Mouse (Mus musculus): Measurements from ENCODE around the gene Usp37.

DNA sequence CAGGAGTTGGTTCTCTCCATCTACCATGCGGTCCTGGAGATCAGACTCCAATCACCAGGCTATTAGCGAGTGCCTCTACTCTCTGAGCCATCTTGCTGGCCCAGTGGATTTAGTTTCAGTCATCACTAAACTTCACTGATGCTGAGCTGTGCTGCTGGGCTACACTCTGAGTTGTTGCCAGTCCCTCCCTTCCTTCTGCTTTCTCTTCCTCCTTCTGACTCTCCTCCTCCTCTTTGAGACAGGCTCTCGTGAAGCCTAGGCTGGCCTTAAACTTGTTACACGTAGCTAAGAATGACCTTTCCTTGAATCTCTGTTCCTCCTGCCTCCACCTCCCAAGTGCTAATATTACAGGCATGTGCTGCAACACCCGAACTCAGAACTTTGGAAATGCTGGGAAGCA is 15.0 kb upstream of the Usp37 start:
- no peak for TF ChIP-seq CTCF (IDR thresholded peaks at IDR 0.05; ENCODE audit: low read depth, low read length)
- no peak for TF ChIP-seq GATA1 (IDR thresholded peaks at IDR 0.05; ENCODE audit: borderline replicate concordance, low read length)

Data from G1E (cell line).